Mouse (Mus musculus) yolk sac, embryonic 10.5 days (tissue): ENCODE measurements at regions not wholly inside any gene's neighbourhood (a gene's known extent, or its start where the extent isn't known, plus 50 kb on each side); places are given as distances from the start of the nearest gene placed in this dataset.

Experiments used
- DNase-seq: peaks from one replicate; pipeline ENCODE4 v3.0.0-alpha.2; 2017; ENCODE audit warnings: low spot score

GRCm38 (mm10) chr16:24093624-24094023 is 105.0 kb upstream of the Bcl6 start:
- DNase-seq: no peak

GRCm38 (mm10) chr16:24092616-24093525 is 104.2 kb upstream of the Bcl6 start:
- no peak for DNase-seq

- no peak for DNase-seq
These were observed 103.5 kb upstream of the Bcl6 start for GRCm38 (mm10) chr16:24092136-24092535.

- DNase-seq: peak; percentile 51
These were observed 102.3 kb upstream of the Bcl6 start for GRCm38 (mm10) chr16:24090981-24091380.

- DNase-seq: peak; percentile 86
These were observed 101.4 kb upstream of the Bcl6 start for GRCm38 (mm10) chr16:24089840-24090762.

- peak; percentile 30 for DNase-seq
These were observed 95.3 kb upstream of the Bcl6 start for GRCm38 (mm10) chr16:24083966-24084365.

GRCm38 (mm10) chr16:24080471-24080870 is 91.8 kb upstream of the Bcl6 start:
- DNase-seq: peak; percentile 84

GRCm38 (mm10) chr16:24078622-24079021 is 90.0 kb upstream of the Bcl6 start:
- DNase-seq: no peak

GRCm38 (mm10) chr16:24077428-24077827 is 88.8 kb upstream of the Bcl6 start:
- no peak for DNase-seq

- DNase-seq: no peak
These were observed 88.1 kb upstream of the Bcl6 start for GRCm38 (mm10) chr16:24076799-24077136.

GRCm38 (mm10) chr16:24076109-24076798 is 87.6 kb upstream of the Bcl6 start:
- no peak for DNase-seq

- no peak for DNase-seq
These were observed 85.1 kb upstream of the Bcl6 start for GRCm38 (mm10) chr16:24073613-24074244.

GRCm38 (mm10) chr16:24073065-24073464 is 84.4 kb upstream of the Bcl6 start:
- DNase-seq: no peak

- no peak for DNase-seq
These were observed 80.8 kb upstream of the Bcl6 start for GRCm38 (mm10) chr16:24069411-24069810.

- no peak for DNase-seq
These were observed 79.7 kb upstream of the Bcl6 start for GRCm38 (mm10) chr16:24068250-24068813.

GRCm38 (mm10) chr16:24062314-24062713 is 73.7 kb upstream of the Bcl6 start:
- DNase-seq: no peak

- no peak for DNase-seq
These were observed 72.8 kb upstream of the Bcl6 start for GRCm38 (mm10) chr16:24061496-24061895.

GRCm38 (mm10) chr16:24059090-24059600 is 70.5 kb upstream of the Bcl6 start:
- DNase-seq: no peak

- DNase-seq: peak; percentile 84
These were observed 68.4 kb upstream of the Bcl6 start for GRCm38 (mm10) chr16:24056885-24057531.

- no peak for DNase-seq
These were observed 67.7 kb upstream of the Bcl6 start for GRCm38 (mm10) chr16:24056123-24056884.
